Mouse (Mus musculus) E14TG2a.4 (cell line): ENCODE data around the gene Alg14.

ENCODE experiments used
- CTCF ChIP-seq: conservative IDR thresholded peaks from 2 replicates; pipeline ENCODE4 v1.5.1; 2014; ENCODE audit warnings: low read length
- NANOG ChIP-seq: IDR thresholded peaks from 2 replicates; pipeline ENCODE4 v1.6.1; 2014; ENCODE audit warnings: borderline replicate concordance, low read length, mixed read lengths
- POU5F1 ChIP-seq: IDR thresholded peaks from 2 replicates; pipeline ENCODE4 v1.6.1; 2014; ENCODE audit warnings: low read length, borderline replicate concordance

GRCm38 (mm10) chr3:121403449-121403848, 111.9 kb downstream of the Alg14 start:
- no peak for TF ChIP-seq CTCF
- no peak for TF ChIP-seq POU5F1
- 0 out of 2 replicates have a peak, but pooled peaks have one; percentile 9 for TF ChIP-seq NANOG
